Mouse (Mus musculus): ENCODE measurements at regions not wholly inside any gene's neighbourhood (a gene's known extent, or its start where the extent isn't known, plus 50 kb on each side); places are given as distances from the start of the nearest gene placed in this dataset.

- no peak for TF ChIP-seq EP300 (IDR thresholded peaks at IDR 0.05; ENCODE audit: insufficient read depth, low read depth, low read length)
- no peak for TF ChIP-seq CTCF (IDR thresholded peaks at IDR 0.05)
- no peak for TF ChIP-seq POLR2A (IDR thresholded peaks at IDR 0.05; ENCODE audit: insufficient read depth, low read depth, low read length)
Observed at GRCm38 (mm10) chr13:71334925-71335324, 493.3 kb upstream of the Adamts16 start.

Data from heart, adult 2 months (tissue).